Mouse (Mus musculus) kidney, postnatal 14 days (tissue): ENCODE data around the gene Il34.

ENCODE experiments used
- DNase-seq: peaks from one replicate; pipeline ENCODE4 v3.0.0; 2022; ENCODE audit warnings: mixed read lengths

Gene Il34

GRCm38 (mm10) chr8:110775721-110776120 lies 30.0 kb downstream of the Il34 start:
- no peak for DNase-seq

DNA sequence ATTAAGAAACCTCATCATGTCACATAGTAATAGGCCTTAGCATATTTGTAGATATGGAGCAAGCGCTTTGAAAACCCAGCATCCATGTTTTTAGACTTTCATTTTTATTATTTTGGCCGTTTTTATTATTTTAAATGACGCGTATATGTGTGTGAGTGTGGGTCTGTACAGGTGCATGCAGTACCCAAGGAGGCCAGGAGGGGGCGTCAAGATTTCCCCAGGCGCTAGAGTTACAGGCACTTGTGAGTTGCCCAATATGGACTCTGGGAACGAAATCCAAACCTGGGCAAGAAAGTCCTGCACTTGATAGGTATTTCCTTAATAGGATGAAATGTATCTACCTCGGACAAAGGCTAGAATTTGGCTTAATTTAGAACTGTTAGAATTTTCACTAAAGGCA lies 30.4 kb downstream of the Il34 start:
- DNase-seq, result no peak

GRCm38 (mm10) chr8:110774725-110775124 lies 31.0 kb downstream of the Il34 start:
- no peak for DNase-seq

DNA sequence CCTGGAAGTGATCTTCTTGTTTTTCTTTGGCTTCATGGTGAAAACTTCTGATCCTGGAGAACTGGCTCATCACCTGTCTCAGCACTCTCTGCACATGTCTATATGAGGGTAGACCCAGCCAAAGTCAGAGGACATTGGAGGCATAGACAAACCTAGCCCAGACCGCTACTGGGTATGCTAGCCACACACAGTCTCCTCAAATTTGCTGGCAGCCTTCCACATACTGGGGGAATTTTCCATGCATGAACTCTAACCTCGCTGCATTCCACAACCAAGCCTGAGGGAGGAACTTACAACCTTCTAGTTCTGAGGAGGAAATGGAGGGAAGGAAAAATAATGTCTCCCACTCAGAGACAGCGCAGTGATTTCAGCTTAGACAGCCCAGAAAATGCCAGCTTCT lies 31.7 kb downstream of the Il34 start:
- DNase-seq, result peak; percentile 91

- DNase-seq, result no peak
Measured at GRCm38 (mm10) chr8:110772452-110772851, 33.3 kb downstream of the Il34 start.

DNA sequence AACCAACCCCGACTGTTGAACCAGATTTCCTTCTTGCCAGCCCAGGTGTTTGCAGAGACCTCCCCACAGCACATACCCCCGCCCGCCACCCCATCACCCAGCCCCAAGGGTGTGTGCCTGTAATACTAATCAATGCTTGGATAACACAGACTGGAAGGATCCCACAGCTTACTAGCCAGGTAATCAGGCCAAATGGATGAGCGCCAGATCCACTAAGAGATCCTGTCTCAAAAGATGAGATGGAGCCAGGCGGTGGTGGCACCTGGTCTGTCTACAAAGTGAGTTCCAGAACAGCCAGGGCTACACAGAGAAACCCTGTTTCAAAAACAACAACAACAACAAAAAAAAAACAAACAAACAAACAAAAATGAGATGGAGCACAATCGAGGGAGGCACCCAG lies 38.5 kb downstream of the Il34 start:
- no peak for DNase-seq

GRCm38 (mm10) chr8:110764671-110765070 lies 41.1 kb downstream of the Il34 start:
- no peak for DNase-seq

- DNase-seq, result peak; percentile 30
Measured at GRCm38 (mm10) chr8:110761988-110762387, 43.7 kb downstream of the Il34 start.

DNA sequence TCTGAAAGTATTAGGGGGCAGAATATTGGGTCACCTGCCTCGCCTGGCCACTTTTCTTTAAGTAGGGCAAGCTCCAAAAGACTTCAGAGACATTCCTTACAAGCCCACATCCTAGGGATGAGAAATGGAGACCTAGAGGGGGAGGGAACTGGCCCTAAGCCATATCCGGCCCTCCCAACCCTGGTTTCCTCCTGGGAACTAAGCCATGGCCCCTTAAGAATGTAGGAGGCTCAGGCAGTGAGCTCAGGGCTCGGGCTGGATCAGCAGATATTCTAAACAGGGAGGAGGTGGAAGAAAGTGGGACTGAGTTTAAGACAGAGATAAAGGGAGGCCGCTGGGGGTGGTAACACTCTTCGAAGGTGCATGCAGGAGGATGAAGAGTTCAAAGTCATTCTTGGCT lies 44.5 kb downstream of the Il34 start:
- DNase-seq, result peak; percentile 90

DNA sequence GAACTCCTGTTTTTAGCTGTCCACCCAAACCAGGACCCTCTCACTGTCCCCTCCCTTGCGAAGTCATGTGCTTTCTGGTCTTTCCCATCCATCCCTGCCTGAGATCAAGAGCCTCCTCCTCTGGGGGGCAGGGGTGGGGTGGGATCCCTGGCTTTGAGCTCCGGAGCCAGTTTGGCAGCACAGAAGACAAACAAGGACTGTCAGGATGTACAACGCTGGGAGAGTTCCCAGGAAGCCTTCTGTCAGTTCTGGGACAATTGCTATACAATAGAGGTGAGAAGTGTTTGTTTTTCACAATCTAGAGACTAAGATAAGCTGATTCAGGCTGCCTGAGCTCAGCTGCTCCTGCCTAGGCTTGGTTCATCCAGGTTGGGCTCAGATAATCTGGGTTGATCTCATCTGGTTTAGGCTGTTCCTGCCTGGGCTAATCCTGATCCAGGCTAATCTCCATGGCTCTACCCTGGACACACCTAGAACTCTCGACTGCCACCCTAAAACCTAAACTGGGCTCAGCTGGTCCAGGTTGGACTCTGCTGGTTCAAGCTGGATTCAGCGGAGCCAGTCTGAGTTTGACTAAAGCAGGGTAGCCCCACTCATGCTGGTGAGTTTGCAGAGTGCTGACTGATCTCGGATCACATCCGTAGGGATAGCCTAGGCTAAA lies 45.3 kb downstream of the Il34 start:
- peak; percentile 64 for DNase-seq

- DNase-seq, result no peak
Measured at GRCm38 (mm10) chr8:110756196-110756595, 49.5 kb downstream of the Il34 start.

- DNase-seq, result no peak
Measured at GRCm38 (mm10) chr8:110755511-110756170, 50.1 kb downstream of the Il34 start.

GRCm38 (mm10) chr8:110754713-110755112 lies 51.0 kb downstream of the Il34 start:
- no peak for DNase-seq

DNA sequence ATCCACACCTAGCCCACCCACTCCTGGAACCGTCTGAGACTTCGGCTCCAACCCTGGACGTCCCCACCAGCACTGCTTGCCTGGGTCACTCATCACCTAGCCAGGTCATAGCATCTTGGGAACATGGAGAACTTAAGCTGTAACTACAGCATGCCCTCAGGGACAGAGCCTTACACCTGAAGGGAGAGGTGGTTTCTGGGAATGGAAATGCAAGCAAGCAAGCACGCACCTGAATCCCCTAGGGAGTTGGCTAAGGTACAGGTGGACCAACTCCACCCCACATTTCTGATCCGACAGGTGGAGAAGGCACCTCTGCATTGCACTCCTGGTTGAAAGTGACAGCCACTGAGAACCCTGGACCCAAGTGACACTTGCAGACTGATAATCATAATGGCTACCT lies 54.2 kb downstream of the Il34 start:
- DNase-seq, result no peak

DNA sequence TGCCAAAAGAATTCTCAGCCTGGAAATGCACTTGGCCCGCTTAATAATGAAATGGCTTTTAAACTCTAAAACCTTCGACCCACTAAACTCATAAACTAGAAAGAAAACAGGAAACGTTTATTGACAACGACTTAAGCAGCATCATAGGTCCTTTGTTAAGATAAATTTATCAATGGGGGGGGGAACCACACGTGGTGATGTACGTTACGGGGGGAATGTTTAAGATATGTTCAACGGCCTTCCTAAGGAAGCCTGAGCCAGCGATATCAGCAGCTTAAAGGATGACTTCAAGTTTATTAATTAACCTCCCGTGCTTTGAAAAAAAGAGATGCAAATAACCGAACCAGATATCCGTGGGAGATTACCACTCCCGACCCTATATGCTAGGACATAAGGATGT lies 55.5 kb downstream of the Il34 start:
- no peak for DNase-seq

DNA sequence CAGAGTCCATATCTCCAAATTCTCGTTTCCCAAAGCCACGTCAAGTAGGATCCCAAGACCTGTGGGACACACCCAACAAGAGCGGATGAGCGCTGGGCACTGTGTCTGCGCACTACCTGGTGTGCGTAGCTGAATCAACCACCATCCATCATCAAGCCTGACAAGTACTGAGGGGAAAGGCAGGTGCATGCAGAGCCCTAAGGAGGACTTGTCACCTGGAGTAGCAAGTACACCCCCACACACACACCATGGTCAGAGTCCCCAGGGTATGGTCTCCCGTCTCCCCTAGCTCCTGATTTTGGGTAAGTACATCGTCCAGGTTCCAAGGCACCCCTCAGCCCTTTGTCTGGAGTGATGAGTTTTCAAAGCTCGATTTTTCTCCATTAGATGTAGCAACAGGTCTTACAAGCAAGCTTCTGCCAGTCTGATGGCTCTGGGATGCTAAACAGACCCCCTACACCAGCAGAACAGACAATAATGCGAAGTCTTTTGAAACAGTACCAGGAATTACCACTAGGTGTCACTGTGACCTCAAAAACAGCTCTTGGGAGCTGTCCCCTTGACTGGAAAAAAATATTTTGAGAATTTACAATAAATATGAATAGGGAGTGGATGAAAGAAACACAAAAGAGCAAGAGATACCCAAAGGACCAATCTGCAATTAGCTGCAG lies 56.1 kb downstream of the Il34 start:
- DNase-seq, result peak; percentile 70

- DNase-seq, result no peak
Measured at GRCm38 (mm10) chr8:110746661-110747060, 59.1 kb downstream of the Il34 start.

GRCm38 (mm10) chr8:110745162-110745561 lies 60.6 kb downstream of the Il34 start:
- no peak for DNase-seq

GRCm38 (mm10) chr8:110742452-110742818 lies 63.3 kb downstream of the Il34 start:
- DNase-seq, result no peak

DNA sequence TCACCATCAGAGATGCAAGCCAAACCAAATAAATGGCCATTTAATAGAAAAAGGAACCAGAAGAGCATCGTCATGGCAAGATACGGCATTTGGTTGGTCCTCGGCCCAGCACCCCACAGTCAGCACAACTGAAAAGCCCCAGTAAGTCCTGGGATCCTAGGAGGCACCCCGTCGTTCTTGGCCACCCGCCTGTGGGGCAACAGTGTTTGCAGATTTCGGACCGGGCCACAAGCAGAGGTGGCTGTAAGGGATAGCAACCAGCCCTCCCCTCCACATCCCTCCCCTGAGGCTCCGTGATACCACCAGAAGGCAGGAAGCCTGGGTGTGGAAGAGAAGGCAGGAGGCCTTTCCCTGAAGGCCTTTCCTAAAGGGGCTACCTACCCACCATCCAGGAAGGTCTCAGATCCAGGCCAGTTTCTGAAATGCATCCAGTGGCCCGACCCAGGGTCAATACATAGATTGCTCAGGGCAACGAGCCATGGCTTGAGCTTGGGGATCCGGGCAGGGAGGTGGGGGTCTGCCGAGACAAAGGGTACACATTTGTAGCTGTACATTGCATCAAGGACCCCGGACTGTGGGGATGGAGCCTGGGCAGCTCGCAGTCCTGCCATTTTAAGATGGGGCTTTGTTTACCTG lies 63.8 kb downstream of the Il34 start:
- DNase-seq, result no peak

GRCm38 (mm10) chr8:110740629-110741175 lies 65.0 kb downstream of the Il34 start:
- DNase-seq, result no peak

DNA sequence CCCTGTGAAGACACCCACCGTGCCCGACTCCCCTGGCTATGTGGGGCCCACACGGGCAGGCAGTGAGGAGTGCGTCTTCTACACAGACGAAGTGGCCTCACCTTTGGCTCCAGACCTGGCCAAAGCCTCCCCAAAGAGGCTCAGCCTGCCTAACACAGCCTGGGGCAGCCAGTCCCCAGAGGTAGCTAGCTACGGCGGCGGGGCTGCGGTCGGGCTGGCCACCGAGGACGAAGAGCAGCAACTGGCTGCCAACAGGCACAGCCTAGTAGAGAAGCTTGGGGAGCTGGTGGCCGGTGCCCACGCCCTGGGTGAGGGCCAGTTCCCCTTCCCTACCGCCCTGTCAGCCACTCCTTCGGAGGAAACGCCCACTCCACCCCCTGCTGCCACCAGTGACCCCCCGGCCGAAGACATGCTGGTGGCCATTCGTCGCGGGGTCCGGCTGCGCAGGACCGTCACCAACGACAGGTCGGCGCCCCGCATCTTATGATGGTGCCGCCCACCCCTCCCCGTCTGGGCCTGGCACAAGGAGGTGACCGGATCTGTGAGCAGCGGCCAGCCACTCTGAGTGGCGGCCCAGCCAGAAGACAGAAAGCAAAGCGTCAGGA lies 67.0 kb downstream of the Il34 start:
- DNase-seq, result no peak

DNA sequence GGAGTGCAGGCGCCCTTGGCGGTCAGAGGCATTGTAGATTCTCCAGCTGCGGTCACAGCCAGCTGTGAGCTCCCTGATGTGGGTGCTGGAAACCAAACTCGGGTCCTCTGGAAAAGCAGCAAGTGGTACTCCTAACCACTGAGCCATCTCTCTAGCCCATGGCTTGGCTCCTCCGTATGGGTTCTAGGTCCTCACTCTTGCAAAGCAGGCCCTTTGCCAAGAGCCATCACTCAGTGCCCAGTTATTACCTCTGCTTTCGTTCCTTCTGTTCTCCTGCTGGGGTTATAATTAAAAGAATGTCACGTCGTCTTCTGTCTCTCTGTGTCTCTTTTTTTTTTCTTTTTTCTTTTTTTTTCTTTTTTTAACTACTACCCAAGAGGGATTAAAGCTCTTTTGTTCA lies 72.7 kb downstream of the Il34 start:
- no peak for DNase-seq
